Mouse (Mus musculus) intestine, postnatal 0 days (tissue): ENCODE measurements around the gene Lipe. TPM values are rescaled to one million over a fixed set of nuclear protein-coding genes. Genes with fewer than 3 reads are reported as not detected.

Experiments used
- ATAC-seq: fragments of 200-750 bp; cut with Nextera tagmentation; 2 replicates; pipeline ENCODE4 v1.8.0; 2017; ENCODE audit warnings: mild to moderate bottlenecking, moderate TSS enrichment, moderate library complexity
- H3K27ac ChIP-seq: fragments of 300-500 bp; sonication (generic); 2 replicates; pipeline ENCODE4 v1.5.1; 2014; ENCODE audit warnings: mild to moderate bottlenecking, low read depth, low read length, moderate library complexity
- H3K27me3 ChIP-seq: fragments of 300-500 bp; sonication (generic); replicated peaks from 2 replicates; pipeline ENCODE4 v1.6.1; 2014; ENCODE audit warnings: low read length, mixed read lengths; ENCODE audit not compliant: control insufficient read depth, insufficient read depth
- H3K36me3 ChIP-seq: fragments of 300-500 bp; sonication (generic); 2 replicates; pipeline ENCODE4 v1.6.1; 2014; ENCODE audit warnings: mild to moderate bottlenecking, moderate library complexity; ENCODE audit not compliant: control insufficient read depth, insufficient read depth
- H3K4me1 ChIP-seq: fragments of 300-500 bp; sonication (generic); replicated peaks from 2 replicates; pipeline ENCODE4 v1.6.1; 2014; ENCODE audit warnings: antibody characterized with exemption, low read length, mixed read lengths; ENCODE audit not compliant: control insufficient read depth, insufficient read depth
- H3K4me2 ChIP-seq: fragments of 300-500 bp; sonication (generic); replicated peaks from 2 replicates; pipeline ENCODE4 v1.6.1; 2014; ENCODE audit warnings: low read depth, mild to moderate bottlenecking, moderate library complexity
- H3K4me3 ChIP-seq: fragments of 300-500 bp; sonication (generic); 2 replicates; pipeline ENCODE4 v1.5.1; 2014; ENCODE audit warnings: low read depth, low read length
- H3K9ac ChIP-seq: fragments of 300-500 bp; sonication (generic); 2 replicates; pipeline ENCODE4 v1.6.1; 2014; ENCODE audit warnings: mild to moderate bottlenecking, low read depth, low read length
- H3K9me3 ChIP-seq: fragments of 300-500 bp; sonication (generic); 2 replicates; pipeline ENCODE4 v1.6.1; 2016; ENCODE audit warnings: mixed run types; ENCODE audit not compliant: control insufficient read depth
- CTCF ChIP-seq: sonication (generic); IDR thresholded peaks from 2 replicates; pipeline ENCODE4 v1.5.1; 2016; ENCODE audit warnings: low read depth, mild to moderate bottlenecking, control low read depth, antibody characterized with exemption, moderate library complexity
- WGBS: fragments of 180-500 bp; shearing (Covaris S2); extraction: QIAGEN DNeasy Blood & Tissue Kit; methylation state at CpG from one replicate; pipeline ENCODE4 v1.1.7; 2014; 5-methylcytosine and 5-hydroxymethylcytosine counted together
- polyA plus RNA-seq: library from polyadenylated mRNA; unstranded; fragments of >200 nt; fragmentation: Nextera tagmentation; extraction: Ambion mirVana; gene quantifications from 2 replicates; pipeline ENCODE4 v1.2.1, GENCODE M21; 2015

Lipe gene
- polyA plus RNA-seq, 1 experiment from 2014 or later: 15.0 TPM

DNA sequence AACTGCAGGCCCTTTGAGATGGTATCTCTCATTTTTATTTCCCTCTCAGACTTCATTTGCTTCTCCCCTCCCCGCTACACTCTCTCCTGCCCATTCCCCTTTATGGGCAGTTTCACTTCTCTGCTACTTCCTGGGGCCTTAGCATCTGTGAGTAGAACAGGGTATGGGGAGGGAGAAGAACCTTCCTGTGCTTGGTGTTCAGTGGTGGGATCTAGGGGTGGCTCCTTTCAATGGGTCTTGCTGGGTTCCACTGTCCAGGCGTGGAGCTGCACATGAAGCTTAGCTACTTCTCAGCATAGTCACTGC, 37.0 kb upstream of the Lipe start:
- Histone ChIP-seq H3K4me3 (no peak overlapping the region), H3K4me1 (peaks cover 10% of the 10 kb centered on the region; the same call in 1 of the 2 replicates), H3K36me3 (no peaks in the 10 kb centered on the region), H3K9me3 (no peaks in the 10 kb centered on the region), H3K27ac (peak overlapping the region; percentile 41; the same call in 1 of the 2 replicates), H3K27me3 (no peaks in the 10 kb centered on the region), H3K9ac (no peak overlapping the region), H3K4me2 (no peak overlapping the region)
- 84% methylated on average over 2 of the region's 2 CpGs for WGBS
- no peak for TF ChIP-seq CTCF
- ATAC-seq: no peak

DNA sequence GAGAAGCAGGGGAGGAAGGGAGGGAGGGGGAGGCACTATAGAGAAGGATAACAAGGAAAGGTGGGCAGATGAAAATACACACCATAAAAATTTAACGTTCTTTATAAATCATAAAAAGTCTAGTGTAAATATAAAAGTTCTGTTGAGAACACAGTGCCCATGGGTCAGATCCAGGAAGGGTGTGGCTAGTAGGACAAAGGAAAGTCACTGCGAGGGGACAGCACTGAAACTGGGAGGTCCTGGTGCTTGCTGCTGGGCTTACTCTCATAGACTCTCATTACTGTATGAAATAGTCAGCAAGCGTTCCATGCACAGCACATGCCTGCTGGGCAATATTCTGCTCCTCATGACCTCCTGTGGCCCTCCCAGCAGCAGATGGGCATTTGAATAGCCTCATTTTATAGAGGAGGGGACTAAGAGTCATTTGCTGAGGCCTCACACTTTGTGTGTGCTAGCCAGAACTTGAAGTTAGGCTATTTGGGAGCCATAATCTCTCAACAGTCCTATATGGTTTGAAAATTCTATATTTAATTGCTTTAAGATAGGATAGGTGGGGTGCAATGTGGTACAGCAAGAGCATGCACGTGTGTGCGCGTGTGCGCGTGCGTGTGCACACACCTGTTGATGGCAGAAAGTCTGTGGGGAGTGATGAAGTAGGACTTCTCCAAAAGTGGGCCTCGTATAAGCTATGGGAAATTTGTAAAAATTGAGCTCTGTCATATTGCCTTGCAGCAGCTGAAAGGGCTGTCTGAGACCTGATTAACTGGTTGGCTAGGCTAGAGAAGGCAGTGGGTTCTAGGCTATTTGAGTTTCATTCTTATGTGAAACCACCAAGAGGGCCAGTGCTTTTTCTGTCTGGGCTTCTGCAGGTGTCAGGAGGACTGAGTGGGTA, 36.4 kb upstream of the Lipe start:
- H3K27me3 ChIP-seq: no peaks in the 10 kb centered on the region
- H3K4me3 ChIP-seq: no peak overlapping the region
- H3K4me1 ChIP-seq: peaks cover 10% of the 10 kb centered on the region; the same call in 1 of the 2 replicates
- H3K36me3 ChIP-seq: no peaks in the 10 kb centered on the region
- no peak overlapping the region for H3K9ac ChIP-seq
- ATAC-seq: no peak
- 73% methylated on average over 10 of the region's 10 CpGs for WGBS
- TF ChIP-seq CTCF: no peak
- peak overlapping the region; percentile 75 for H3K27ac ChIP-seq
- no peak overlapping the region for H3K4me2 ChIP-seq
- no peaks in the 10 kb centered on the region for H3K9me3 ChIP-seq

DNA sequence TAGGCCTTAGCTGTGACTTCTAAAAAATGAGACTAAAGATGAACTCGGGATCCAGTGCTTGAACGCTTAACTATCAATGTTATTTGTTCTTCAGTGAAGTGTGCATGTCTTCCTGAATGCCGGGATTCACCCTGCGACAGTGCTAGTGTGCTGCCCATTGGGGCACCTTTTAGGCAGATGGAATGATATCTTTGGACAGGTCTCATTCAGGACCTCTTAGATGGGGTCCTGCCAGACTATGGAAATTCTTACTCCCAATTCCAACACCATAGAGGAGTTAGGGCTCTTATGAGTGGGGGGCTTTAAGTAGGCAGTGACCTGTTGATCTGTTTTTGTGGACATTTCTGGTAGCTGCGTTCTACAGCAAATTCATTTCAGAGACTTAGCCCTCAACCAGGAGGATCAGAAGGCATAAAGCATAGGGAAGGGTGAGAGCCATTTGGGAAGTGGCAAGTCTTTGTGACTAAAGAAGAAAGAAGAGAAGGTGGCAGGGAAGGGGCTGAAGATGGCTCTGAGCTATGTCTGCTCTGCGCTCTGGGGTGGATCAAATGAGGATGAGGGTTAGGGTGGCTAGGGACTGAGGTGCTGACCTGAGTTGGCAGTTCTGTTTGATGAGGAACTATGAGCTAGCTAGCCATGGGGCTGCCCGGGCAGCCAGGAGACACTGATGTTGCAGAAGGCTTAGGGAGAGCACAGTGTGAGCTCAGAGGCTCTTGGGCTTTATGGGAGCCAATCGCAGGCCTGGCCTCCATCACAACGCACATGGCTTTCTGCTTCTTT, 35.5 kb upstream of the Lipe start:
- Histone ChIP-seq H3K27me3 (no peaks in the 10 kb centered on the region), H3K4me1 (peaks cover 10% of the 10 kb centered on the region; the same call in 1 of the 2 replicates), H3K9me3 (no peaks in the 10 kb centered on the region), H3K4me2 (no peak overlapping the region), H3K9ac (no peak overlapping the region), H3K4me3 (no peak overlapping the region), H3K36me3 (no peaks in the 10 kb centered on the region), H3K27ac (peak overlapping the region; percentile 75)
- WGBS: 85% methylated on average over 9 of the region's 9 CpGs
- no peak for TF ChIP-seq CTCF
- ATAC-seq: no peak

DNA sequence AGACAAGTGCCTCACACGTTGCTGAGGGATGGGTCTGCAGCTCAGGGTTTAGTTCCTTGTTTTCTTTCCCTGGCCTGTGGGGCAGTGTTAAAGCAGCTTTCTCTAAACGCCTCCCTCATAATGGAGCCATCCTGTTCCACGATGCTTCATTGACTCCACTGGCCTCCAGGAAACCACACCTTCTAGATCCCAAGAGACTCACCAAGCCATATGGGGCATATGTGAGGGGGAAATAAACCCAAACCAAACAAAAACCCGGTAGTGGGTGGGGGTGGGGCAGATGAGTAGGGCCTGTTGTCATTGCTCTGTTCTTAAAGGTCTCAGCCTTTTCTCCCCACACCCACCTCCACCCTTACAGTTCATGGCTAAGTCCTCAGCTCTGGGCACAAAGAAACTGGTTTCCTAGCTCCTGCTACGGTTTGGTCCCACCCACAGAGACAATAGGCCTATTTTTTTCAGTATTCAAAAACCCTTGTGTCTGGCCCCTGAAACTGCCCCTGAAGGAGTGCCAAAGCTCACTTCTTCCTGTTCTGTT, 34.6 kb upstream of the Lipe start:
- Histone ChIP-seq H3K4me1 (peaks cover 10% of the 10 kb centered on the region; the same call in 1 of the 2 replicates), H3K4me2 (no peak overlapping the region), H3K9ac (no peak overlapping the region), H3K9me3 (no peaks in the 10 kb centered on the region), H3K27me3 (no peaks in the 10 kb centered on the region), H3K27ac (peak overlapping the region; percentile 75), H3K36me3 (no peaks in the 10 kb centered on the region), H3K4me3 (no peak overlapping the region)
- peak; percentile 65 for ATAC-seq
- 3% methylated on average over 5 of the region's 5 CpGs for WGBS
- TF ChIP-seq CTCF: no peak

DNA sequence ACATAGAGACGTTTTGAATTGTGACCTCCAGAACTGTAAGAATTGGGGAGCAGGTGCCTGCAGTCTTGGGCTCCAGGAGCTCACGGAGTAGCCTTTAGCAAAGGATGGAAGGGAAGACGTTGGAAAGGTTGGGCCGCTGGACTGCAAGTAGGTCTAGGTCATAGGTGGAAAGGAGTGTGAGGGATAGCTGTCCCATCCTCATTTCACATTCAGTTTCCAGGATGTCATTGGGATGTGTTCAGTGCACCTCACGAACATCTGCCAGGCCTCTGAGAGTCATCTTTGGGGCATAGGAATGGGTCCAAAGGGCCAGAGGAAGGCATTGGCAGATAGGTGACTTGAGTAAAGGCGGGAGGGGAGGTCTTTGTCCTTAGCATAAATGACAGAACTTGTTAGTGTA, 33.9 kb upstream of the Lipe start:
- 81% methylated on average over 6 of the region's 6 CpGs for WGBS
- TF ChIP-seq CTCF: no peak
- Histone ChIP-seq H3K27me3 (no peaks in the 10 kb centered on the region), H3K4me2 (no peak overlapping the region), H3K4me3 (no peak overlapping the region), H3K27ac (peak overlapping the region; percentile 75), H3K9ac (no peak overlapping the region), H3K36me3 (no peaks in the 10 kb centered on the region), H3K4me1 (peaks cover 10% of the 10 kb centered on the region; the same call in 1 of the 2 replicates), H3K9me3 (no peaks in the 10 kb centered on the region)
- ATAC-seq: no peak
